Mouse (Mus musculus) neutrophil, adult 5-6 weeks (primary cell): ENCODE data around the gene Pagr1b. TPM values are rescaled to one million over a fixed set of nuclear protein-coding genes. Genes with fewer than 3 reads are reported as not detected.
A peak's percentile ranks its signal among the peaks of the same experiment; 100 is the strongest.

Experiments
- ATAC-seq: fragments of 151-379, 151-347 bp; 2 replicates; pipeline ENCODE4 v1.8.0; 2017; ENCODE audit warnings: mild to moderate bottlenecking, moderate TSS enrichment; ENCODE audit not compliant: insufficient number of reproducible peaks, poor library complexity, low FRiP score, severe bottlenecking; ENCODE audit errors: extremely low read depth
- total RNA-seq: library from RNA; stranded (forward); fragments of 200-1000 nt; gene quantifications from 2 replicates; pipeline ENCODE4 v1.2.3, GENCODE M21; 2017

Gene Pagr1b
- 8.4 and 32.4 TPM in 2 replicates for total RNA-seq

- no peak for ATAC-seq
Measured at GRCm38 (mm10) chr7:127016481-127016485, at the start of gene Pagr1b. Gene Pagr1b (minus strand): TSS chr7:127016484.

GRCm38 (mm10) chr7:127065538-127065937, 49.3 kb upstream of the Pagr1b start:
- no peak for ATAC-seq

GRCm38 (mm10) chr7:127055026-127055585, 38.8 kb upstream of the Pagr1b start:
- no peak for ATAC-seq

GRCm38 (mm10) chr7:127041851-127042672, 25.8 kb upstream of the Pagr1b start, which contains the start of gene Kif22:
Gene Kif22 (minus strand): TSS chr7:127042471.
- peak; percentile 99 for ATAC-seq

GRCm38 (mm10) chr7:127031244-127031643, 15.0 kb upstream of the Pagr1b start:
- no peak for ATAC-seq

GRCm38 (mm10) chr7:127030172-127030571, 13.9 kb upstream of the Pagr1b start:
- no peak for ATAC-seq

- no peak for ATAC-seq
Measured at GRCm38 (mm10) chr7:127027885-127028284, 11.6 kb upstream of the Pagr1b start.

- ATAC-seq = peak; percentile 79
Measured at GRCm38 (mm10) chr7:127026984-127027726, 10.9 kb upstream of the Pagr1b start, which contains the start of gene Maz. Gene Maz (minus strand): TSS chr7:127027037.

- no peak for ATAC-seq
Measured at GRCm38 (mm10) chr7:127026616-127026983, 10.3 kb upstream of the Pagr1b start.

GRCm38 (mm10) chr7:127026161-127026600, 9.9 kb upstream of the Pagr1b start:
- ATAC-seq = no peak

- ATAC-seq = no peak
Measured at GRCm38 (mm10) chr7:127025556-127026160, 9.4 kb upstream of the Pagr1b start.

GRCm38 (mm10) chr7:127024755-127025555, 8.7 kb upstream of the Pagr1b start:
- peak; percentile 37 for ATAC-seq

- ATAC-seq = no peak
Measured at GRCm38 (mm10) chr7:127023896-127024690, 7.8 kb upstream of the Pagr1b start.

- no peak for ATAC-seq
Measured at GRCm38 (mm10) chr7:127023272-127023691, 7.0 kb upstream of the Pagr1b start.

- no peak for ATAC-seq
Measured at GRCm38 (mm10) chr7:127022528-127023271, 6.4 kb upstream of the Pagr1b start.

- ATAC-seq = no peak
Measured at GRCm38 (mm10) chr7:127021563-127022527, 5.6 kb upstream of the Pagr1b start.
